22 mouse cellular contexts compared by ENCODE assay signal in genomic region chr17:5912797-5913196, GRCm38 (mm10).
"Had no signal": no experiment of that assay in that cellular context is flagged by ENCODE, and none has a peak within 500 bp of the region (broad histone marks: within the 10 kb centered on the region; RNA-seq: fewer than 3 reads in every experiment).

No protein-coding gene starts in this region.

- H3K9me3 ChIP-seq: limb, embryonic 13.5 days; midbrain, embryonic 12.5 days; midbrain, embryonic 15.5 days; neural tube, embryonic 12.5 days; neural tube, embryonic 15.5 days had no signal

- H3K36me3 ChIP-seq: midbrain, embryonic 15.5 days had no signal

- H3K4me1 ChIP-seq: midbrain, embryonic 12.5 days; midbrain, embryonic 15.5 days; neural tube, embryonic 12.5 days; neural tube, embryonic 15.5 days had no signal

- H3K4me2 ChIP-seq: limb, embryonic 13.5 days; lung, embryonic 14.5 days; midbrain, embryonic 12.5 days; midbrain, embryonic 15.5 days; neural tube, embryonic 12.5 days; neural tube, embryonic 15.5 days had no signal

- DNase-seq: kidney, adult 18-20 months; kidney, adult 9 months; kidney, postnatal 14 days; kidney, postnatal 4 days; left cerebral cortex, postnatal 4 days; lung, embryonic 14.5 days; right cerebral cortex, adult 18-20 months; right cerebral cortex, postnatal 14 days; right cerebral cortex, postnatal 4 days; thymus, adult 2 months; thymus, postnatal 14 days; thymus, postnatal 4 days had no signal

- H3K4me3 ChIP-seq: limb, embryonic 13.5 days; midbrain, embryonic 12.5 days; midbrain, embryonic 15.5 days; neural tube, embryonic 12.5 days; neural tube, embryonic 15.5 days had no signal

- H3K9ac ChIP-seq: limb, embryonic 13.5 days; liver, embryonic 14.5 days; lung, embryonic 14.5 days; midbrain, embryonic 12.5 days; midbrain, embryonic 15.5 days; neural tube, embryonic 12.5 days; neural tube, embryonic 15.5 days had no signal

- ATAC-seq: intestine, embryonic 16.5 days; lung, postnatal 0 days; midbrain, embryonic 15.5 days had no signal

- H3K27me3 ChIP-seq: limb, embryonic 13.5 days; midbrain, embryonic 12.5 days; midbrain, embryonic 15.5 days; neural tube, embryonic 12.5 days; neural tube, embryonic 15.5 days had no signal

- H3K27ac ChIP-seq: liver, embryonic 14.5 days; macrophage; midbrain, embryonic 12.5 days; midbrain, embryonic 15.5 days; neural tube, embryonic 12.5 days; neural tube, embryonic 15.5 days; stomach, postnatal 0 days had no signal
